Mouse (Mus musculus): ENCODE measurements around the gene Gsta2. TPM values are rescaled to one million over a fixed set of nuclear protein-coding genes. Genes with fewer than 3 reads are reported as not detected.
A peak's percentile ranks its signal among the peaks of the same experiment; 100 is the strongest.

Gsta2 gene
- total RNA-seq (2014; rRNA removed), result 106 and 182 TPM in 2 replicates
- 22.4 and 26.3 TPM in 2 replicates for polyA plus RNA-seq (2012; rRNA removed)

GRCm38 (mm10) chr9:78355611-78356010 lies at the start of gene Gsta2:
Gene Gsta2 (minus strand): TSS chr9:78355788.
- peak within 1 kb of the TSS; percentile 41 for H3K4me3 ChIP-seq (ENCODE audit: insufficient read depth, low read depth, low read length)
- peak within 1 kb of the TSS; percentile 89 for H3K27ac ChIP-seq (replicated peaks; ENCODE audit: insufficient read depth, low read depth, low read length)
- 45% methylated on average over 8 of the region's 8 CpGs for WGBS
- H3K27me3 ChIP-seq (ENCODE audit: control insufficient read depth, insufficient read depth, low read length), result no peaks in the 10 kb centered on the region
- H3K36me3 ChIP-seq (ENCODE audit: control insufficient read depth, insufficient read depth, low read length), result no peaks in the 10 kb centered on the region
- peak; percentile 94 for DNase-seq (ENCODE audit: extremely low read depth, low read depth, low spot score)
- no peaks in the 10 kb centered on the region for H3K79me2 ChIP-seq (ENCODE audit: control insufficient read depth, insufficient read depth, low read length)
- H3K4me1 ChIP-seq (ENCODE audit: control insufficient read depth, insufficient read depth, low read length), result peaks cover 4% of the 10 kb centered on the region; the same call in 1 of the 2 replicates
- no peak for TF ChIP-seq POLR2A (IDR thresholded peaks at IDR 0.05; ENCODE audit: extremely low read depth, insufficient read depth, low read length)
- no peak for TF ChIP-seq CTCF (IDR thresholded peaks at IDR 0.05; ENCODE audit: low read depth, low read length)
- H3K9ac ChIP-seq (ENCODE audit: low read depth, low read length), result peak within 1 kb of the TSS; percentile 44

DNA sequence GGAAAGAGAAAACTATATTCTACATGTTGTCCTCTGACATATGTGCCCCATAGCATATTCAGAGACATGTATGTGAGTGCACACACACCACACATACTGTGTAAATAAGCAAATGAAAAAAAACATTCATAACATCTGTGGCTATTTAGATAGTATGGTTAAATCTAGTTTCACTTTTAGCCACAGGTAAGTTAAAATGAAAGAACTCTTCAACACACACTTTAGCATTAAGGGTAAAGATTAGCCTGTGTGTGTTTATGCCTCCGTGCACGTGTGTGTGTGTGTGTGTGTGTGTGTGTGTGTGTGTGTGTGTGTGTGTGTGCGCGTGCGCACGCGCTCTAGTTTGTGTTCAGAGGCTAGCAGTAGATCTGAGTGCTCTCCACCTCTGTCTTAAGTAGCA lies 46.0 kb upstream of the Gsta2 start:
- Histone ChIP-seq H3K79me2 (ENCODE audit: control insufficient read depth, insufficient read depth, low read length) (no peaks in the 10 kb centered on the region), H3K4me3 (ENCODE audit: insufficient read depth, low read depth, low read length) (no peak overlapping the region), H3K9ac (ENCODE audit: low read depth, low read length) (no peak overlapping the region), H3K27me3 (ENCODE audit: control insufficient read depth, insufficient read depth, low read length) (no peaks in the 10 kb centered on the region), H3K36me3 (ENCODE audit: control insufficient read depth, insufficient read depth, low read length) (no peaks in the 10 kb centered on the region), H3K27ac (replicated peaks; ENCODE audit: insufficient read depth, low read depth, low read length) (no peak overlapping the region), H3K4me1 (ENCODE audit: control insufficient read depth, insufficient read depth, low read length) (no peaks in the 10 kb centered on the region)
- WGBS, result 86% methylated on average over 7 of the region's 7 CpGs
- no peak for DNase-seq (ENCODE audit: extremely low read depth, low read depth, low spot score)
- no peak for TF ChIP-seq CTCF (IDR thresholded peaks at IDR 0.05; ENCODE audit: low read depth, low read length)

DNA sequence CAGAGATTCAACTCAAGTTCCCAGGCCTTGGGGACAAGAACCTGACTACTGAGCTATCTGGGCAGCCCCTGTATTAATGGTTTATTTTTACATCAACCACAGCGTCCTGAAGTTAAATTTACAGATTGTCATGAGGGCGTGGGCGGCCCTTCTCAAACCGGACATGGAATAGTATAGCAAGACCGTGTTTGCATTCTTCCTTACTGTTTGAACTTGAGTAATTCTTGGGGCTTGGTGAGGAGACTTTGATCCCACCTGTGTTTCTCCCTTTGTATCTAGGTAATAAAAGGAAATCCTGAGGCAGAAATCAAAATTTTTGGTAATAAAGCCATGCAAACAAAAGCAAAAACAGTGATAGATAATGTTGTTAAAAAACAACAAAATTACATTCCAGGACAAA lies 45.0 kb upstream of the Gsta2 start:
- Histone ChIP-seq H3K4me3 (ENCODE audit: insufficient read depth, low read depth, low read length) (no peak overlapping the region), H3K27me3 (ENCODE audit: control insufficient read depth, insufficient read depth, low read length) (peaks cover 7% of the 10 kb centered on the region), H3K4me1 (ENCODE audit: control insufficient read depth, insufficient read depth, low read length) (no peaks in the 10 kb centered on the region), H3K79me2 (ENCODE audit: control insufficient read depth, insufficient read depth, low read length) (no peaks in the 10 kb centered on the region), H3K9ac (ENCODE audit: low read depth, low read length) (no peak overlapping the region), H3K36me3 (ENCODE audit: control insufficient read depth, insufficient read depth, low read length) (no peaks in the 10 kb centered on the region), H3K27ac (replicated peaks; ENCODE audit: insufficient read depth, low read depth, low read length) (no peak overlapping the region)
- DNase-seq (ENCODE audit: extremely low read depth, low read depth, low spot score), result no peak
- TF ChIP-seq CTCF (IDR thresholded peaks at IDR 0.05; ENCODE audit: low read depth, low read length) (no peak), POLR2A (IDR thresholded peaks at IDR 0.05; ENCODE audit: extremely low read depth, insufficient read depth, low read length) (no peak)
- 78% methylated on average over 5 of the region's 5 CpGs for WGBS

GRCm38 (mm10) chr9:78396517-78396916 lies 40.9 kb upstream of the Gsta2 start:
- no peak overlapping the region for H3K9ac ChIP-seq (ENCODE audit: low read depth, low read length)
- TF ChIP-seq CTCF (IDR thresholded peaks at IDR 0.05; ENCODE audit: low read depth, low read length), result no peak
- TF ChIP-seq POLR2A (IDR thresholded peaks at IDR 0.05; ENCODE audit: extremely low read depth, insufficient read depth, low read length), result no peak
- H3K79me2 ChIP-seq (ENCODE audit: control insufficient read depth, insufficient read depth, low read length), result no peaks in the 10 kb centered on the region
- peaks cover 9% of the 10 kb centered on the region for H3K27me3 ChIP-seq (ENCODE audit: control insufficient read depth, insufficient read depth, low read length)
- no peaks in the 10 kb centered on the region for H3K36me3 ChIP-seq (ENCODE audit: control insufficient read depth, insufficient read depth, low read length)
- 66% methylated on average over 9 of the region's 9 CpGs for WGBS
- DNase-seq (ENCODE audit: extremely low read depth, low read depth, low spot score), result no peak
- no peak overlapping the region for H3K27ac ChIP-seq (replicated peaks; ENCODE audit: insufficient read depth, low read depth, low read length)
- H3K4me3 ChIP-seq (ENCODE audit: insufficient read depth, low read depth, low read length), result no peak overlapping the region
- H3K4me1 ChIP-seq (ENCODE audit: control insufficient read depth, insufficient read depth, low read length), result no peaks in the 10 kb centered on the region

- Histone ChIP-seq H3K36me3 (ENCODE audit: control insufficient read depth, insufficient read depth, low read length) (no peaks in the 10 kb centered on the region), H3K27me3 (ENCODE audit: control insufficient read depth, insufficient read depth, low read length) (peaks cover 9% of the 10 kb centered on the region), H3K9ac (ENCODE audit: low read depth, low read length) (no peak within 1 kb of the TSS), H3K4me3 (ENCODE audit: insufficient read depth, low read depth, low read length) (peak within 1 kb of the TSS; percentile 21; the same call in 1 of the 2 replicates), H3K4me1 (ENCODE audit: control insufficient read depth, insufficient read depth, low read length) (no peaks in the 10 kb centered on the region), H3K79me2 (ENCODE audit: control insufficient read depth, insufficient read depth, low read length) (no peaks in the 10 kb centered on the region), H3K27ac (replicated peaks; ENCODE audit: insufficient read depth, low read depth, low read length) (no peak within 1 kb of the TSS)
- DNase-seq (ENCODE audit: extremely low read depth, low read depth, low spot score), result no peak
- WGBS, result 6% methylated on average over 92 of the region's 93 CpGs
- TF ChIP-seq CTCF (IDR thresholded peaks at IDR 0.05; ENCODE audit: low read depth, low read length) (no peak), POLR2A (IDR thresholded peaks at IDR 0.05; ENCODE audit: extremely low read depth, insufficient read depth, low read length) (no peak)
Measured at GRCm38 (mm10) chr9:78395630-78396351, 40.2 kb upstream of the Gsta2 start, which contains the start of gene Ddx43. Gene Ddx43 (plus strand): TSS chr9:78395777.

DNA sequence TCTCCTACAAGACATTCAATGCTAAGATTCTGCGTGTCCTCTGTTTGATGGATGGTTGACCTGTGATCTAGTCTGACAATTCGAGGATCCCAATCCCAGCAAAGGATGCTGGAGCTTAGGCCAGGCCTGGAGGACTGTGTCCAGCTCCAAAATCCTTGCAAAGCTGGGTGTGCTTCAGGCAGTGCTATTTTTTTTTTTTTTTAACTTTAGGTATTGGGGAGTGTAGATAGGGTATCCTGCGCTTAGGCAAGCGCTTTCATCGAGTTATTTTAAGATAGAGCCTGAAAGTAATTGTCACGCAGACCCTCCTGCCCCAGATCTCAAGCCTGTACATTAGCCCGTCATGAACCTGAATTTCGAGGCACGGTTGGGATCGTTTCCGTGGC lies 39.6 kb upstream of the Gsta2 start:
- no peak overlapping the region for H3K4me3 ChIP-seq (ENCODE audit: insufficient read depth, low read depth, low read length)
- H3K79me2 ChIP-seq (ENCODE audit: control insufficient read depth, insufficient read depth, low read length), result no peaks in the 10 kb centered on the region

More for the DNA sequence above, 39.6 kb upstream of the Gsta2 start:
- TF ChIP-seq CTCF (IDR thresholded peaks at IDR 0.05; ENCODE audit: low read depth, low read length), result no peak
- Histone ChIP-seq H3K27me3 (ENCODE audit: control insufficient read depth, insufficient read depth, low read length) (peaks cover 9% of the 10 kb centered on the region), H3K9ac (ENCODE audit: low read depth, low read length) (no peak overlapping the region), H3K27ac (replicated peaks; ENCODE audit: insufficient read depth, low read depth, low read length) (no peak overlapping the region), H3K4me1 (ENCODE audit: control insufficient read depth, insufficient read depth, low read length) (no peaks in the 10 kb centered on the region), H3K36me3 (ENCODE audit: control insufficient read depth, insufficient read depth, low read length) (no peaks in the 10 kb centered on the region)
- no peak for DNase-seq (ENCODE audit: extremely low read depth, low read depth, low spot score)
- 39% methylated on average over 11 of the region's 11 CpGs for WGBS
